Mouse (Mus musculus) liver, embryonic 11.5 days (tissue): Measurements from ENCODE around the gene Fam83c. TPM values are rescaled to one million over a fixed set of nuclear protein-coding genes. Genes with fewer than 3 reads are reported as not detected.

Source experiments
- ATAC-seq: fragments of 200-750 bp; cut with Nextera tagmentation; replicated peaks from 2 replicates; pipeline ENCODE4 v1.8.0; 2017; ENCODE audit warnings: moderate number of reproducible peaks, mild to moderate bottlenecking, moderate TSS enrichment, moderate library complexity; ENCODE audit not compliant: low FRiP score
- DNase-seq: peaks from one replicate; pipeline ENCODE4 v3.0.0-alpha.2; 2017; ENCODE audit warnings: low spot score
- H3K27ac ChIP-seq: fragments of 300-500 bp; sonication (generic); 2 replicates; pipeline ENCODE4 v1.5.1; 2014; ENCODE audit warnings: mild to moderate bottlenecking, low read depth, low read length, control low read depth
- H3K27me3 ChIP-seq: fragments of 300-500 bp; sonication (generic); replicated peaks from 2 replicates; pipeline ENCODE4 v1.6.1; 2014; ENCODE audit warnings: low read length, mixed read lengths; ENCODE audit not compliant: control insufficient read depth, insufficient read depth
- H3K36me3 ChIP-seq: fragments of 300-500 bp; sonication (generic); 2 replicates; pipeline ENCODE4 v1.6.1; 2014; ENCODE audit warnings: mild to moderate bottlenecking, low read length, moderate library complexity, mixed read lengths; ENCODE audit not compliant: control insufficient read depth, insufficient read depth
- H3K4me1 ChIP-seq: fragments of 300-500 bp; sonication (generic); replicated peaks from 2 replicates; pipeline ENCODE4 v1.6.1; 2014; ENCODE audit warnings: low read length, mixed read lengths; ENCODE audit not compliant: control insufficient read depth, insufficient read depth
- H3K4me2 ChIP-seq: fragments of 300-500 bp; sonication (generic); 2 replicates; pipeline ENCODE4 v1.6.1; 2014; ENCODE audit warnings: mild to moderate bottlenecking, control low read depth, moderate library complexity
- H3K4me3 ChIP-seq: fragments of 300-500 bp; sonication (generic); 2 replicates; pipeline ENCODE4 v1.5.1; 2014; ENCODE audit warnings: low read depth, low read length, control low read depth
- H3K9ac ChIP-seq: fragments of 300-500 bp; sonication (generic); 2 replicates; pipeline ENCODE4 v1.6.1; 2014; ENCODE audit warnings: low read depth, low read length, control low read depth
- H3K9me3 ChIP-seq: fragments of 300-500 bp; sonication (generic); 2 replicates; pipeline ENCODE4 v1.6.1; 2016; ENCODE audit warnings: low read length, inconsistent platforms, mixed read lengths; ENCODE audit not compliant: control insufficient read depth
- WGBS: fragments of 180-500 bp; shearing (Covaris S2); extraction: QIAGEN DNeasy Blood & Tissue Kit; methylation state at CpG from one replicate; pipeline ENCODE4 v1.1.7; 2014; 5-methylcytosine and 5-hydroxymethylcytosine counted together
- polyA plus RNA-seq: library from polyadenylated mRNA; unstranded; fragments of >200 nt; fragmentation: Nextera tagmentation; extraction: Ambion mirVana; gene quantifications from 2 replicates; pipeline ENCODE4 v1.2.1, GENCODE M21; 2014

Gene Fam83c
- polyA plus RNA-seq, 1 experiment from 2014 or later, result 0.30 TPM

DNA sequence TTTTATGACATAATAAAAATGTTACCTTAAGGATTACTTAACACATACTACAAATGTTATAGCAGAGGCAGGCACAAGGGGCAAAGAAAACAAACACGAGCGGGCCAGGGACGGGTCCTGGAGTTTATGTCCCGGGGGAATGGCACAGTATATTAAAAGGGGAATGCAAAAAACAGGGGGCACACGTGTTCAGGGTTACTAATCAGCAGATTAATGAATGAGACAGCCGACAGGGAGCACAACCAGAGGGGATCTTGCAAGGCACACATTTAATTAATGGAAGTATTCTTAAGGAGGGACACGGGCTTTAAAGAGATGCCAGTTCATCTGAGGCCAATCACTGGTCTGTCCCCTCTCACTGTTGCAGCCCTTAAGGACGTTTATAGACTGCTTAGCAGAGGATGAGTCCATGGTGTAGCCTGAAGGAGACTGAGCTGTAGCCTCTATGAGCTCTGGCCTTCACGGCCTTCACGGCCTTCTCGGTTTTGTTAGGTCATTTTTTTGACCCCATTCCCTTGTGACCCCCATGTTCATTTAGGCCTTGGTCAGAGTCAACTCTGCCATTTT lies 28.7 kb upstream of the Fam83c start:
- no peak for ATAC-seq
- H3K9ac ChIP-seq, result no peak overlapping the region
- no peaks in the 10 kb centered on the region for H3K27me3 ChIP-seq
- H3K27ac ChIP-seq, result no peak overlapping the region
- H3K9me3 ChIP-seq, result no peaks in the 10 kb centered on the region
- peaks cover 3% of the 10 kb centered on the region for H3K36me3 ChIP-seq
- DNase-seq, result no peak
- no peaks in the 10 kb centered on the region for H3K4me1 ChIP-seq
- WGBS, result 77% methylated on average over 11 of the region's 11 CpGs
- H3K4me3 ChIP-seq, result no peak overlapping the region
- H3K4me2 ChIP-seq, result no peak overlapping the region

DNA sequence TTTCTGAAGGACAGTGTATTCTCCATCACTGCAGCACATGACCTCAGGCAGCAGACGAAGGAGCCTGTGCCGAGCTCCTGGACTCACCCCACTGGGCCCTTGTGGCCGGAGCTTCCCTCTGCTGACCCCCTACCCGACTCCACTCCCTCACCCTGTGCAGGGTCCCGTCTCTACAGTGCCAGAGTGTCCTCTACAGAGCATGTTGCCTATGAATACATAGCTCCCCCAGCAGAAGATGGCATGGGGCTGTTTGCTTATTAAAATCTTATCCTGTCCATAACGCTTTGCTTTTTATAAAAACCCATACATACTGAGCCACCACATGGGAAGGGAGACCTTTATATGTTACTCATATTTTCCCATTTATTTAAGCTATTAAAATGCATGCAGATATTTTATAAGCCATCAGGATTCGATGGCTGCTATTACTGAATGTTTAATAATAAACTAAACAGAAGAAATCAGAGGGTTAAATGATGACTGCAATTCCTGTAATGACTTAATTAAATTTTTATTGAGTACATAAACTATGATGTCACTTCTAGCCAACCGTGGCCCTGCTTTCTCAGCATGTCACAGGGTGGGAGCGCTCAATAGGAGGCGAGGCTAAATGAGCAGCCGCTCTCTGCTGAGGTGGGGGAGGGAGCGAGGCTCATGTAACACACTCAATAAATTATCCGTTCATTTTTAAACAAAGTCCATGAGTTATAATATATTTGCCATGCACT lies 28.1 kb upstream of the Fam83c start:
- no peak overlapping the region for H3K4me3 ChIP-seq
- H3K36me3 ChIP-seq, result no peaks in the 10 kb centered on the region; the same call in 1 of the 2 replicates
- H3K9ac ChIP-seq, result no peak overlapping the region
- no peaks in the 10 kb centered on the region for H3K9me3 ChIP-seq
- DNase-seq (no peak), ATAC-seq (no peak)
- H3K27ac ChIP-seq, result no peak overlapping the region
- 87% methylated on average over 13 of the region's 13 CpGs for WGBS
- H3K27me3 ChIP-seq, result no peaks in the 10 kb centered on the region
- H3K4me1 ChIP-seq, result no peaks in the 10 kb centered on the region
- H3K4me2 ChIP-seq, result no peak overlapping the region

DNA sequence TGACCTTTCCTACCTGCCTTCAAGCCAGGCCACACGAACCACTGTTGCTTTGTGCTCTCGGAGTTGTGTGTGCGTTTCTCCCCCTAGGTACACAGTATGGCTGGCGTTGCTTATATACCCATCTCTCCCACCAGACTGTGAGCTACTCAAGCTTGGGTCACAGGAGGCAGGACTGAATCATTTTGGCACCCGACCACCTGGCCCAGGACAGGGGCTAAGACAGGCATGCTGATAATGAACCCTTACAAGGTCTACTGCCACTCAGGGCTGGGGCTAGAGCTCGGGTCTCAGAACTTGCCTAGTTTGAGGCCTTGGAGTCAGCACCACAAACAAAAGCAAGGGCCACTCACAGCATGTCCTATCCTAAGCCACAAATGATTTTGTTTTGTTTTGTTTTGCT lies 26.9 kb upstream of the Fam83c start:
- WGBS, result 87% methylated on average over 6 of the region's 6 CpGs
- ATAC-seq, result no peak
- Histone ChIP-seq H3K27ac (no peak overlapping the region), H3K9me3 (no peaks in the 10 kb centered on the region), H3K4me3 (no peak overlapping the region), H3K9ac (no peak overlapping the region), H3K4me2 (no peak overlapping the region), H3K27me3 (no peaks in the 10 kb centered on the region), H3K36me3 (no peaks in the 10 kb centered on the region; the same call in 1 of the 2 replicates), H3K4me1 (no peaks in the 10 kb centered on the region)
- DNase-seq, result no peak

DNA sequence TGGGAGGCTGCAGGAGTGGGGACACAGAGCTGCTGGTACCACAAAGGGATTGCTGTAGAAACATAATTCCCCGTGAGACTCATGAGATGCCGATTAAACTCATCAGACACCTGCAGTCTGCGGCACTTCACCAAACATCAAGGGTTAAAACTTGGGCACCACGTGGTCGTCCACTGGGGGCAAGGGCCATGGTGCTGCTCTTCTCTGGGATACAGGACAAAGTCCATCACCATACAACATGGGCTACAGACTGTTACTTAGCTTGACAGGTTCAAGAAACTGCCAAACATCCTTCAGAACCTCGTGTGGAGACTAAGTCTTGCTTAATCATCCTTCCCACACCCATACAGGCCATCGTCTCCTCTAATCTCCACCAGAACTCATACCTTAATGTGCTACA lies 25.4 kb upstream of the Fam83c start:
- no peaks in the 10 kb centered on the region for H3K9me3 ChIP-seq
- no peaks in the 10 kb centered on the region for H3K27me3 ChIP-seq
- DNase-seq, result no peak
- no peak for ATAC-seq
- no peaks in the 10 kb centered on the region for H3K4me1 ChIP-seq
- H3K4me3 ChIP-seq, result no peak overlapping the region
- H3K36me3 ChIP-seq, result no peaks in the 10 kb centered on the region; the same call in 1 of the 2 replicates
- WGBS, result 73% methylated on average over 7 of the region's 7 CpGs
- H3K4me2 ChIP-seq, result no peak overlapping the region
- no peak overlapping the region for H3K27ac ChIP-seq
- H3K9ac ChIP-seq, result no peak overlapping the region

DNA sequence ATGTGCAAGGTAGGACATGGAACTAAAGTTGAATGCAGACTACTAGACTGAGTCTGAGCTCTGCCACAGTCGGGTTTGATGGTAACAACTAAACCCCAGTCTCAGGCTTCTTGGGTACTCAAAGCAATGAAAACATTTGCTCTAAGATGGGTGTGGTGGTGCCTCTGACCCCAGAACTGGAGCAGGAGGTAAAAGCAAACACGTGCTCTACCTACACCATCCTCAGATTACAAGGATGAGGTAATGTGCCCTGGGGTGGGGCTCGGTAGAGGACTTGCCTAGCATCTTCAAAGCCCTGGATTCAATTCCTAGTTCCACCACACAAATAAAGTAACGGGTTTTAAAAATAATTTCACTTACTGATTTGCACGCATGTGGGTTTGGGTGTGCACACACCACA lies 17.9 kb upstream of the Fam83c start:
- ATAC-seq (no peak), DNase-seq (no peak)
- no peak overlapping the region for H3K27ac ChIP-seq
- no peak overlapping the region for H3K9ac ChIP-seq
- WGBS, result 87% methylated on average over 5 of the region's 5 CpGs
- no peak overlapping the region for H3K4me3 ChIP-seq
- H3K36me3 ChIP-seq, result peaks cover 20% of the 10 kb centered on the region
- H3K9me3 ChIP-seq, result no peaks in the 10 kb centered on the region
- H3K4me1 ChIP-seq, result 0 out of 2 replicates have a peak, but pooled peaks cover 9% of the 10 kb centered on the region
- no peak overlapping the region for H3K4me2 ChIP-seq
- no peaks in the 10 kb centered on the region for H3K27me3 ChIP-seq

DNA sequence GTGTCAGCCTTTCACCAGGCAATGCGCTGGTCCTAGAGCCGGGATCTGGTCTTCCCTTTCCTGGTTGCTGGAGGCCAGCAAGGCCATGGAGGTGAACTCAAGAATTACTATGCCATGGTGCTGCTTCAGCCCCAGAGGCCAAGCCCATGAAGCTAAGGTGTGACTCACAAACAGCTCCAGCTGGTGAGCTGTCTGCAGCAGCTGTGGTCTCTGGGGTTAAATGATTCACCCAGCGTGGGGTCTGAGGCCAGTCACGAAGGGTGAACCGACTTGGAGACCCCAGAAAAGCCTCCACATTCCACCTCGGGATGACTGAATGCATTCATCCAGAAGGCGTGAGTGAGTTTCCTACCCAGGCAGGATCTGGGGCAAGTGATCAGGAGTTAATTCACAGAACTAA lies 15.5 kb upstream of the Fam83c start:
- Histone ChIP-seq H3K36me3 (peaks cover 23% of the 10 kb centered on the region), H3K4me3 (no peak overlapping the region), H3K9me3 (no peaks in the 10 kb centered on the region), H3K27me3 (no peaks in the 10 kb centered on the region), H3K4me1 (0 out of 2 replicates have a peak, but pooled peaks cover 9% of the 10 kb centered on the region), H3K4me2 (no peak overlapping the region), H3K9ac (no peak overlapping the region), H3K27ac (0 out of 2 replicates have a peak overlapping the region, but pooled peaks have one; percentile 16)
- WGBS, result 80% methylated on average over 7 of the region's 7 CpGs
- DNase-seq, result no peak
- no peak for ATAC-seq

DNA sequence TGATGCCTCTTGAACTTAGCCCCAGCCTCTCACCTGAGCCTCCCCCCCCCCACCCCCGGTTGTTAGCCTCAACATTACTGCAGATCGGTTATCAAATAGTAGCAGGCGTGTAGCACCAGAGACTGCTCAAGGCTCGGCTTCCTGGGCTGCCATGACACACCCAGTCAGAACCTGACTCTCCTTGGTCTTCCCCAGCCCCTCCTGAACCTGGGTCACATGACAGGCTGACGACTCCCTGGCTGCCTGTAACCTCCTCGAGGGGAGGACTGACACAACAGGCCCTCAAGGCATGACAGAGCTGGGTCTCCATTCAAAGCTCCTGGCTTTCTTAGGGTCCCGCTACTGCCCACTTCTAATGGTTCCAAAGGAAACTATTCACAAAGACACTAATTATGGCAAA lies 14.8 kb upstream of the Fam83c start:
- Histone ChIP-seq H3K9me3 (no peaks in the 10 kb centered on the region), H3K4me3 (no peak overlapping the region), H3K27me3 (no peaks in the 10 kb centered on the region), H3K9ac (no peak overlapping the region), H3K4me1 (0 out of 2 replicates have a peak, but pooled peaks cover 9% of the 10 kb centered on the region), H3K27ac (0 out of 2 replicates have a peak overlapping the region, but pooled peaks have one; percentile 16), H3K4me2 (no peak overlapping the region), H3K36me3 (peaks cover 23% of the 10 kb centered on the region)
- ATAC-seq (peak; percentile 73), DNase-seq (no peak)
- WGBS, result 51% methylated on average over 7 of the region's 7 CpGs

DNA sequence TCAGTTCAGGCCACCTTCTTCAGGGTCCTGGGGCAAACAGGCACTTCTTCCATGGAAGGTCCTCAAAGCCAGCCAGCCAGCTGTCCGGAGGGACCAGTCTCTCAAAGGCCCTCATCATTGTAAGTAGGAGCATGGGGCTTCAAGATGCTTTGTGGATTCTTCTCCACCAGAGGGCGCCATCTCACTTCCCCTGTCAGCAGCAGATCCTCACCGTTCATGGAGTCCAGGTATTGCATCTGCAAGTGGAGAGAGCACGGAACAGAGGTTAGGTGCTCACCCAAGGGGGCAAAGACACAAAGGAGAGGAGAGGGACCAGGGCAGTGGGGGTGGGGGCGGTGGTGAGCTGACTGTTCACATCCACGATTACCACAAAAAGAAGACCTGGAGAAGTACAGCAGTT lies 13.6 kb upstream of the Fam83c start:
- Histone ChIP-seq H3K27ac (no peak overlapping the region), H3K4me2 (no peak overlapping the region), H3K9ac (no peak overlapping the region), H3K36me3 (peaks cover 23% of the 10 kb centered on the region), H3K4me3 (no peak overlapping the region), H3K4me1 (0 out of 2 replicates have a peak, but pooled peaks cover 9% of the 10 kb centered on the region), H3K27me3 (no peaks in the 10 kb centered on the region), H3K9me3 (no peaks in the 10 kb centered on the region)
- ATAC-seq (no peak; the same call in 1 of the 2 replicates), DNase-seq (peak; percentile 65)
- 45% methylated on average over 6 of the region's 6 CpGs for WGBS

DNA sequence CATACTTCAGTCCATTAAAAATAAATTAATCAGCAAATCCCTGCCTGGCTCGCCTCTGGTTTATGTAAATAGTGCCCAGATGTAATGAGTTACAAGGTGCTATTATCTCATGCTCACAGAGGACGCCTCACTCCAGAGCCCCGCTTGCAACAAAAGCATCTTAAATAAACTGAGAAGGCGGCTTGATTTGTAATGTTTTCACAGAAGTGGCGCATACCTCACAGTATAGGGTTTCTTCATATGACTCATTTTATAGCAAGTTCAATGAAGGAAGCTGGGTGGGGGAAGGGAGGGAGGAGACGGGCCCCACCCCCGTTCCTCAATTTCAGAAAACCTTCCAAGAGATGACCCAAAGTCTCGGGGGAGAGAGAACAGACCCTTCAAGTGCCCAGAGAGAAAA lies 12.3 kb upstream of the Fam83c start:
- H3K27me3 ChIP-seq, result no peaks in the 10 kb centered on the region
- H3K9me3 ChIP-seq, result no peaks in the 10 kb centered on the region
- no peak overlapping the region for H3K4me3 ChIP-seq
- WGBS, result 85% methylated on average over 8 of the region's 8 CpGs
- no peak for DNase-seq
- H3K36me3 ChIP-seq, result peaks cover 23% of the 10 kb centered on the region
- 0 out of 2 replicates have a peak, but pooled peaks cover 9% of the 10 kb centered on the region for H3K4me1 ChIP-seq
- no peak overlapping the region for H3K4me2 ChIP-seq
- H3K9ac ChIP-seq, result no peak overlapping the region
- no peak for ATAC-seq
- no peak overlapping the region for H3K27ac ChIP-seq
